Mouse (Mus musculus): ENCODE results near the gene Dock8. TPM values are rescaled to one million over a fixed set of nuclear protein-coding genes. Genes with fewer than 3 reads are reported as not detected.
A peak's percentile ranks its signal among the peaks of the same experiment; 100 is the strongest.

Gene Dock8
- polyA plus RNA-seq, 1 experiment from 2014 or later: 2.8 TPM

DNA sequence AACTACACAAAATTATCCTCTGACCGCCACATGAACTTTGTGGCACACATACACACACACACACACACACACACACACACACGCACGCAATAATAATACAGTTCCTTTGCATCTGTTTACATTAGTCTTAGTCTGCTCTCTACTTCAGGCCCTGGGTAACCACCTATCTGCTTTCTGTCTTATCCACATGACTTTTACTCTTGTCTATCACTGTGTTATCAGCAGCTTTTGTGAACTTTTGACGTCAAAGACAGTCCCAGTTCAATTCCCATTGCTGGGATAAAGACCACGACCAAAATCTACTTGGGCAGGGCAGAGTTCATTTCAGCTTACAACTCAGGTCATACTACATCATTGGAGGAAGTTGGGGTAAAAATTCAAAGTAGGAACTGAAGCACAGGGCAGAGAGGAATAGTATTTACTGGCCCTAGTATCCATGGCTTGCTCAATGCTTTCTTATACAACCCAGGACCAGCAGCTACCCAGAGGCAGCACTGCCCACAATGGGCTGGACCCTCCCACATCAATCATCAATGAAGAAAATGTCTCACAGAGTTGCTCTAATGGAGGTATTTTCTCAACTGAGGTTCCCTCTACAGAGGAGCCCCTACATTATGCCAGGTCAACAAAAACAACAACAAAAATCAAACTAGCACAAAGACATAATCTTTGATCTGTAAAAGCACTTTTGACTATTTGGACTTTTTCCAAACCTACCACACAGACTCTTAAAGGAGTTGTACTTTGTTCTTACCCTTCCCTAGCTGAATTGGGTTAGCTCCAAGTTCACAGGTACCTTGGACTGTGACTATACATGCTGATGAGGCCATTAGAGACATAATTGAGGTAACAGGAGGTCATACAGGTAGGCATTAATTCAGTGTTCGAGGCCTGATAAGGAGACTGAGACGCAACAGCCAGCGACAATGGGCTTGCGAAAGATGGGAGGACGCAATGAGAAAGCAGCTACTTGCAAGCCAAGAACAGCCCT lies 20.2 kb upstream of the Dock8 start:
- H3K27me3 ChIP-seq (ENCODE audit: control insufficient read depth, insufficient read depth, low read length): no peaks in the 10 kb centered on the region
- no peak overlapping the region for H3K9ac ChIP-seq (replicated peaks; ENCODE audit: low read depth, low read length)
- 93% methylated on average over 10 of the region's 10 CpGs for WGBS
- H3K4me2 ChIP-seq (ENCODE audit: low read depth, low read length): no peak overlapping the region
- no peak overlapping the region for H3K4me3 ChIP-seq (ENCODE audit: low read depth, low read length)
- H3K27ac ChIP-seq (ENCODE audit: low read depth, low read length): no peak overlapping the region
- H3K4me1 ChIP-seq (ENCODE audit: control insufficient read depth, insufficient read depth, low read length): no peaks in the 10 kb centered on the region
- no peaks in the 10 kb centered on the region for H3K9me3 ChIP-seq (ENCODE audit: control insufficient read depth, low read length)
- no peak for ATAC-seq (ENCODE audit: low read depth)
- H3K36me3 ChIP-seq (ENCODE audit: control insufficient read depth, insufficient read depth, low read length): no peaks in the 10 kb centered on the region

DNA sequence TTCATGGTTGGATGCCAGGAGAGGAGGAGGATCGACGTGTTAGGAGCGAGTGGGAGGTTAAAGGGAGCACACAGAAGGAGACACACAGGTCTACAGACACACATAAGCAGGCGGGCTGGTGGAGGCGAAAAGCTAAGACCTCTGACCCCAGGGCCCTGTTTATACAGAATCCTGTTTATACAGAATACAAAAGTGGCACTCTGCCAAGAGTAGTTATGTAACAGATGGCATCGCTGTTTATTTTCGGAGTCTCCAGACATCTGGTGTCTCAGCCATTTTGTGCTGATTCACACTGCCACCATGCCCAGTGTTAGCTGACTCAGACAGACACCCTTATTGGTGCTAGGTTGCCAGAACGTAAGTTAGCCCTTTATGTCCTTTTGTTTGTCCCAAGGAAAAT lies 18.0 kb upstream of the Dock8 start:
- 44% methylated on average over 8 of the region's 8 CpGs for WGBS
- no peaks in the 10 kb centered on the region for H3K9me3 ChIP-seq (ENCODE audit: control insufficient read depth, low read length)
- H3K4me3 ChIP-seq (ENCODE audit: low read depth, low read length): no peak overlapping the region
- no peaks in the 10 kb centered on the region for H3K4me1 ChIP-seq (ENCODE audit: control insufficient read depth, insufficient read depth, low read length)
- H3K36me3 ChIP-seq (ENCODE audit: control insufficient read depth, insufficient read depth, low read length): no peaks in the 10 kb centered on the region
- no peak overlapping the region for H3K9ac ChIP-seq (replicated peaks; ENCODE audit: low read depth, low read length)
- H3K27me3 ChIP-seq (ENCODE audit: control insufficient read depth, insufficient read depth, low read length): no peaks in the 10 kb centered on the region
- no peak overlapping the region for H3K4me2 ChIP-seq (ENCODE audit: low read depth, low read length)
- H3K27ac ChIP-seq (ENCODE audit: low read depth, low read length): no peak overlapping the region
- ATAC-seq (ENCODE audit: low read depth): peak; percentile 60; the same call in 1 of the 2 replicates

DNA sequence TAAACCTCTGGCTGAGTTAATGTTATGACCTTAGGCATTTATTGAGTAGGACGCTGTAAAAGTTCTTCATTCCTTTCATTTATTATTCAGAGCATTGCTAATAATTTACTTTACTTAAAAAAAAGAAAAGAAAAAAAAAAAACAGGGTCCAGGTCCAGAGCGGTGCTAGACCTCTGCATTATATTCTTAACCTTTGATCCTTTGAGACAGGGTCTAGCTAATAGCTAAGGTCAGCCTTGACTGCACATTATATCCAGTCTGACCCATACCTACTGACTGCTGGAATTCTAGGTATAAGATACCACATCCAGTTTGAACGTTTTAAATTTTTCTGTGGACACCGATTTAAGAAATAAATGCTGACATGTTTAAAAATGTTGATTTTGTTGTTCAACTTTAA lies 16.3 kb upstream of the Dock8 start:
- no peak overlapping the region for H3K9ac ChIP-seq (replicated peaks; ENCODE audit: low read depth, low read length)
- no peak for ATAC-seq (ENCODE audit: low read depth)
- H3K4me2 ChIP-seq (ENCODE audit: low read depth, low read length): no peak overlapping the region
- no peaks in the 10 kb centered on the region for H3K27me3 ChIP-seq (ENCODE audit: control insufficient read depth, insufficient read depth, low read length)
- no peak overlapping the region for H3K27ac ChIP-seq (ENCODE audit: low read depth, low read length)
- no peaks in the 10 kb centered on the region for H3K36me3 ChIP-seq (ENCODE audit: control insufficient read depth, insufficient read depth, low read length)
- H3K9me3 ChIP-seq (ENCODE audit: control insufficient read depth, low read length): no peaks in the 10 kb centered on the region
- no peaks in the 10 kb centered on the region for H3K4me1 ChIP-seq (ENCODE audit: control insufficient read depth, insufficient read depth, low read length)
- no peak overlapping the region for H3K4me3 ChIP-seq (ENCODE audit: low read depth, low read length)
- WGBS: 84% methylated on average over 4 of the region's 4 CpGs

DNA sequence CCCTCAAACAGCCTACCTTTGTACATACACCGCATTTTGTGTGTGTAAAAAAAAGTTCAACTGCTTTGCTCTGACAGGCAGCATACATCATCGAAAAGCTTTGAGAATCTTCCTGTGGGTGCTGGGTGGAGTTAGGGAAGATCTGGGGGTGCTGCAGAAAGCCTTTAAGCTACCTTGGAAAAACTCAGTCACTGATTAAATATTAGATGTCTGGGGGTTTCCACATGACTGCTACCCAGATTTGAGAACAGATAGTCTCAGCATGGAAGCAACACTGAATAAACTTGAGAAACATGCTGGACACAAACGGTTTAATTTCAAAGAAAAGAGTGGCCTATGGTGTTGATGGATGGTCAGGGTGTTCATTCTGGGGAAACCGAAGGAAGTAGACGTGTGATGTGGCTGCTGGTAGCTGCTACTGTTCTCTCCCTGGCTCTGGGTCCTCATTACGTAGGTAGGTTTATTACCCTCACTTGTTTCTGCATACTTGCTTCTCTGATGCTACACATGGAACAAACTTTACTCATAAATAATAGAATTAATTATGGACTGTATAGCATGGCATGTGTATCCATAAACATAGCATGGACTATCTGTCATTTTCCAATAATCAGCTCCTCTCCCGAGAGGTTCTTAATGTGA lies 15.4 kb upstream of the Dock8 start:
- no peak overlapping the region for H3K9ac ChIP-seq (replicated peaks; ENCODE audit: low read depth, low read length)
- no peaks in the 10 kb centered on the region for H3K4me1 ChIP-seq (ENCODE audit: control insufficient read depth, insufficient read depth, low read length)
- no peak overlapping the region for H3K27ac ChIP-seq (ENCODE audit: low read depth, low read length)
- WGBS: 74% methylated on average over 7 of the region's 7 CpGs
- no peaks in the 10 kb centered on the region for H3K27me3 ChIP-seq (ENCODE audit: control insufficient read depth, insufficient read depth, low read length)
- no peak overlapping the region for H3K4me2 ChIP-seq (ENCODE audit: low read depth, low read length)
- H3K4me3 ChIP-seq (ENCODE audit: low read depth, low read length): no peak overlapping the region
- no peak for ATAC-seq (ENCODE audit: low read depth)
- H3K36me3 ChIP-seq (ENCODE audit: control insufficient read depth, insufficient read depth, low read length): no peaks in the 10 kb centered on the region
- no peaks in the 10 kb centered on the region for H3K9me3 ChIP-seq (ENCODE audit: control insufficient read depth, low read length)

DNA sequence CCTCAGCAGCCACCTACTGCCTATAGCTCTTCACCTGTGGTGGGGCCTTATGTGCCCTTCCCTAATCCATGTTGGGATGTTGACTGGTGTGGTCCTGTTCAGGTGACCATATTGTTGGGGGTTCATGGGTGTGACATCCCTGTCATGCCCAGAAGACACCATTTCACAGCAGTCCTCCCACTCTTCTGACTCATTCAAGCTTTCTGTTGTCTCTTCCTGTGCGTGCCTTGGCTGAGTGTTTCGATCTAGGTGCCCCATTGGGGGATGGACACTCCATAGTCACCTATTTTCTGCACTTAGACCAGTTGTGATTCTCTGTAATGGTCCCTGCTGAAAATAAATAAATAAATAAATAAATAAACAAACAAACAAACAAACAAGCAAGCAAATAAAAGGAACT lies 14.3 kb upstream of the Dock8 start:
- 95% methylated on average over 2 of the region's 2 CpGs for WGBS
- no peak overlapping the region for H3K4me3 ChIP-seq (ENCODE audit: low read depth, low read length)
- ATAC-seq (ENCODE audit: low read depth): no peak

DNA sequence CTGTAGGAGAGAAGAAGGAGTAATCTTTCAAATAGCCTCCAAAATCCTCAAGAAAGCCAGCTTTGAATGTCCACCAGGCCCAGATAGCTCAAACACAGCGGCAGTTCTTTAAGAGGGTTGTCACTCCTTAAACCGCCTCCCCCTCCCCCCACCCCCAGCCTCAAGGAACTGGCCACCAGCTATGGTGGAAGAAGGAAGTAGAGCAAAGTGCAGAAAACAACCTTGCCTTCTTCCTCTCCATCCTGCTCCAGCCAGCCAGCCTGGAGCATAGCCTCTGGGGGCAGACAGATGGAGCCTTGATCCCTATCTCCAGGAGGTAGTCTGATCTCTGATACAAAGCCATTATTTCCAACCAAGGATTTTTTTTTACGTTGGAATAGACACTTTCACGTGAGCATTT lies 12.0 kb upstream of the Dock8 start:
- Histone ChIP-seq H3K9ac (replicated peaks; ENCODE audit: low read depth, low read length) (no peak overlapping the region), H3K9me3 (ENCODE audit: control insufficient read depth, low read length) (no peaks in the 10 kb centered on the region), H3K27me3 (ENCODE audit: control insufficient read depth, insufficient read depth, low read length) (no peaks in the 10 kb centered on the region), H3K4me2 (ENCODE audit: low read depth, low read length) (no peak overlapping the region), H3K27ac (ENCODE audit: low read depth, low read length) (no peak overlapping the region), H3K36me3 (ENCODE audit: control insufficient read depth, insufficient read depth, low read length) (no peaks in the 10 kb centered on the region), H3K4me3 (ENCODE audit: low read depth, low read length) (no peak overlapping the region), H3K4me1 (ENCODE audit: control insufficient read depth, insufficient read depth, low read length) (no peaks in the 10 kb centered on the region)
- WGBS: 84% methylated on average over 4 of the region's 4 CpGs
- no peak for ATAC-seq (ENCODE audit: low read depth)

More for the DNA sequence above, 14.3 kb upstream of the Dock8 start:
- Histone ChIP-seq H3K27ac (ENCODE audit: low read depth, low read length) (no peak overlapping the region), H3K9ac (replicated peaks; ENCODE audit: low read depth, low read length) (no peak overlapping the region), H3K4me1 (ENCODE audit: control insufficient read depth, insufficient read depth, low read length) (no peaks in the 10 kb centered on the region), H3K27me3 (ENCODE audit: control insufficient read depth, insufficient read depth, low read length) (no peaks in the 10 kb centered on the region), H3K36me3 (ENCODE audit: control insufficient read depth, insufficient read depth, low read length) (no peaks in the 10 kb centered on the region), H3K9me3 (ENCODE audit: control insufficient read depth, low read length) (no peaks in the 10 kb centered on the region), H3K4me2 (ENCODE audit: low read depth, low read length) (no peak overlapping the region)

DNA sequence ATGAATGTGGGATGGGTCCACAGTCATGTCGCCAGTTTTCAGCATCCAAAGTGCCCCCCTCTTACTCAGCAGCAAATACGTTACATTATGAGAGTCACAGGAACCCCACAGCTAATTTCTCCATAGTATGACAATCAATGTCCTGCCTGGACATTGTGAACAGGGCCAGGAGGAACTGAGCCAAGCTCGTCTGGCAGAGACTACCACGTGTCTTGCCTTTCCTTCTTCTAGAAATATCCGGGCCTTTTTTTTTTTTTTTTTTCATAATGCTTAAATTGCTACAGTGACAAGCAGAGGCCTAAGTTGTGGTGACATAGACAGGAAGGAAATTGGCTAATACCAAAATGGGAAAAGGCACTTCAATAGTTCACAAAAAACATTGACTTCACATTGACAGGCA lies 10.5 kb upstream of the Dock8 start:
- no peaks in the 10 kb centered on the region for H3K27me3 ChIP-seq (ENCODE audit: control insufficient read depth, insufficient read depth, low read length)
- no peak overlapping the region for H3K9ac ChIP-seq (replicated peaks; ENCODE audit: low read depth, low read length)
- H3K4me3 ChIP-seq (ENCODE audit: low read depth, low read length): no peak overlapping the region
- ATAC-seq (ENCODE audit: low read depth): no peak
- H3K27ac ChIP-seq (ENCODE audit: low read depth, low read length): no peak overlapping the region
- H3K9me3 ChIP-seq (ENCODE audit: control insufficient read depth, low read length): no peaks in the 10 kb centered on the region
- no peak overlapping the region for H3K4me2 ChIP-seq (ENCODE audit: low read depth, low read length)
- WGBS: 84% methylated on average over 5 of the region's 5 CpGs
- H3K4me1 ChIP-seq (ENCODE audit: control insufficient read depth, insufficient read depth, low read length): no peaks in the 10 kb centered on the region
- H3K36me3 ChIP-seq (ENCODE audit: control insufficient read depth, insufficient read depth, low read length): no peaks in the 10 kb centered on the region

DNA sequence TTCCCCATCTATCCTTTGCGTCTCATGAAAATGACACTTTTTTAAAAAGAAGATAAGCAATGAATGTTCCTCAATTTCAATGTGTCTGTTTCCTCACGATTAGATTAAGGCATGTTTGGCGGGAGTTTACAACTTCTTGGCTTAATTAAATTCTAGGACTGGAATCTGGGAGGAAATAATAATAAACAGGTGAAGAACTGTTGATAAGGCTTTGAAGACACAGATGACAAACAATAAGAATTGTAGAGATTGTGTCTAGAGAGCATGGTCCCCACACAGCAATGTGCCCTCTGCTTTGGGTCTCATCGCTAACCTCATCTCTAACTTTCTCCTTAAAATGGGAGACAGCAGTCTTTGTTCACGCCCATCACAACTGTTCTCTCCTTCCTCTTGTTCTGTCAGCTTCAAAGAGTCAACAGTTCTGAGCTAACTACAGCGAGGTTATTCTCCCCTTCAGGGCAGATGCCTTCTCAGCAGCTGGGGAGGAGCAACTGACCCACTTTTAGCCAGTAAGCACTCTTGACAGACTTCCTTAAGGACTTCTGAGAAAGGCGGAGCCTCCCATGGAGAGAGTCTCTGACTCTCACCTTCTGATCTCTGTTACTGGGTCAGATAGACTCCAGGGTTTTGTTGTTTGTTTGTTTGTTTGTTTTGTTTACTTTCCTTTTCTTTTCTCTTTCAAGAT lies 9.1 kb upstream of the Dock8 start:
- H3K27me3 ChIP-seq (ENCODE audit: control insufficient read depth, insufficient read depth, low read length): no peaks in the 10 kb centered on the region
- 77% methylated on average over 7 of the region's 7 CpGs for WGBS
- no peak for ATAC-seq (ENCODE audit: low read depth)

DNA sequence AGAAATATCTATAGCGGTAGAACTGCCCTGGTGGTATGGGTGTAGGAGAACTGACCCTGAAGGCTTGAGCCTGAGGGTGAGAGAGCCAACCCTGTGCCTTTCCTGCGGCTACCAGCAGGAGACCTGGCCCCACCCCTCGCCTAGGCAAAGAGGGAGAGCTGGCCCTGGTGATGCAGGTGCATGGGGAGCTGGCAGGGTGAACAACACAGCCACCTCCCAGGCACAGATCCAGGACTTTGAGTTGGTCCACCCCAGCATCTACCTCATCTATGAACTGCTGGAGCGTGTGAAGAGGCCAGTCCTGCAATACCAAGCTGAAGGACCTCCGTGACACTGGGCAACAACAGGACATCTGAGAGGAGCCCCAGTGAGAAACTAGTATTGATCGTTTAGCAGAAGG lies 5.8 kb upstream of the Dock8 start:
- WGBS: 66% methylated on average over 6 of the region's 6 CpGs
- ATAC-seq (ENCODE audit: low read depth): no peak
- peaks cover 1% of the 10 kb centered on the region; the same call in 1 of the 2 replicates for H3K27me3 ChIP-seq (ENCODE audit: control insufficient read depth, insufficient read depth, low read length)
- no peaks in the 10 kb centered on the region for H3K36me3 ChIP-seq (ENCODE audit: control insufficient read depth, insufficient read depth, low read length)
- no peaks in the 10 kb centered on the region for H3K4me1 ChIP-seq (ENCODE audit: control insufficient read depth, insufficient read depth, low read length)
- H3K4me3 ChIP-seq (ENCODE audit: low read depth, low read length): no peak overlapping the region
- H3K27ac ChIP-seq (ENCODE audit: low read depth, low read length): no peak overlapping the region
- H3K9me3 ChIP-seq (ENCODE audit: control insufficient read depth, low read length): no peaks in the 10 kb centered on the region
- no peak overlapping the region for H3K9ac ChIP-seq (replicated peaks; ENCODE audit: low read depth, low read length)
- no peak overlapping the region for H3K4me2 ChIP-seq (ENCODE audit: low read depth, low read length)

More for the DNA sequence above, 9.1 kb upstream of the Dock8 start:
- H3K9me3 ChIP-seq (ENCODE audit: control insufficient read depth, low read length): no peaks in the 10 kb centered on the region
- no peak overlapping the region for H3K4me3 ChIP-seq (ENCODE audit: low read depth, low read length)
- H3K9ac ChIP-seq (replicated peaks; ENCODE audit: low read depth, low read length): no peak overlapping the region
- no peaks in the 10 kb centered on the region for H3K36me3 ChIP-seq (ENCODE audit: control insufficient read depth, insufficient read depth, low read length)
- H3K4me2 ChIP-seq (ENCODE audit: low read depth, low read length): no peak overlapping the region
- H3K27ac ChIP-seq (ENCODE audit: low read depth, low read length): no peak overlapping the region
- H3K4me1 ChIP-seq (ENCODE audit: control insufficient read depth, insufficient read depth, low read length): no peaks in the 10 kb centered on the region

All from neural tube, embryonic 14.5 days (tissue).